Mouse (Mus musculus) embryo, embryonic 11.5 days (tissue): ENCODE data around the gene Sgo1.

Experiments used
- DNase-seq: peaks from one replicate; pipeline ENCODE4 v3.0.0-alpha.2; 2012; ENCODE audit warnings: low read depth, low spot score

Sgo1 gene

GRCm38 (mm10) chr17:53650251-53650661 is 38.9 kb downstream of the Sgo1 start:
- no peak for DNase-seq

- no peak for DNase-seq
Observed at GRCm38 (mm10) chr17:53643360-53643759, 45.8 kb downstream of the Sgo1 start.

GRCm38 (mm10) chr17:53631344-53631743 is 57.8 kb downstream of the Sgo1 start:
- DNase-seq = no peak

- DNase-seq = no peak
Observed at GRCm38 (mm10) chr17:53628131-53628530, 61.0 kb downstream of the Sgo1 start.

GRCm38 (mm10) chr17:53627497-53627896 is 61.6 kb downstream of the Sgo1 start:
- no peak for DNase-seq

- no peak for DNase-seq
Observed at GRCm38 (mm10) chr17:53626160-53626559, 63.0 kb downstream of the Sgo1 start.
